Mouse (Mus musculus): ENCODE data around the gene Tsen54. TPM values are rescaled to one million over a fixed set of nuclear protein-coding genes. Genes with fewer than 3 reads are reported as not detected.

Gene Tsen54
- polyA plus RNA-seq (2011; ENCODE audit: insufficient read length, low read depth, missing spikeins) = 10.1 and 12.2 TPM in 2 replicates

GRCm38 (mm10) chr11:115814605-115815450, at the start of gene Tsen54:
Gene Tsen54 (plus strand): TSS chr11:115814724.
- Histone ChIP-seq H3K4me3 (ENCODE audit: insufficient read depth, low read length) (peak within 1 kb of the TSS; percentile 71), H3K27ac (ENCODE audit: insufficient read depth, low read length) (no peak within 1 kb of the TSS), H3K4me1 (ENCODE audit: control insufficient read depth, insufficient read depth, low read length) (peaks cover 2% of the 10 kb centered on the region; the same call in 1 of the 2 replicates)
- peak; percentile 73 for TF ChIP-seq POLR2A (IDR thresholded peaks at IDR 0.05; ENCODE audit: low read depth, low read length)
- no peak for TF ChIP-seq CTCF (IDR thresholded peaks at IDR 0.05; ENCODE audit: borderline replicate concordance, insufficient read depth, low read length)

GRCm38 (mm10) chr11:115765103-115765606, 49.4 kb upstream of the Tsen54 start, which contains the start of gene Tmem94:
Gene Tmem94 (plus strand): TSS chr11:115765433.
- H3K27ac ChIP-seq (ENCODE audit: insufficient read depth, low read length) = peak within 1 kb of the TSS; percentile 63
- peak within 1 kb of the TSS; percentile 80 for H3K4me3 ChIP-seq (ENCODE audit: insufficient read depth, low read length)
- no peaks in the 10 kb centered on the region for H3K4me1 ChIP-seq (ENCODE audit: control insufficient read depth, insufficient read depth, low read length)
- TF ChIP-seq CTCF (IDR thresholded peaks at IDR 0.05; ENCODE audit: borderline replicate concordance, insufficient read depth, low read length) (no peak), POLR2A (IDR thresholded peaks at IDR 0.05; ENCODE audit: low read depth, low read length) (peak; percentile 65)

GRCm38 (mm10) chr11:115765607-115766141, 48.9 kb upstream of the Tsen54 start:
- Histone ChIP-seq H3K4me3 (ENCODE audit: insufficient read depth, low read length) (peak overlapping the region; percentile 80), H3K4me1 (ENCODE audit: control insufficient read depth, insufficient read depth, low read length) (no peaks in the 10 kb centered on the region), H3K27ac (ENCODE audit: insufficient read depth, low read length) (peak overlapping the region; percentile 63)
- TF ChIP-seq CTCF (IDR thresholded peaks at IDR 0.05; ENCODE audit: borderline replicate concordance, insufficient read depth, low read length) (no peak), POLR2A (IDR thresholded peaks at IDR 0.05; ENCODE audit: low read depth, low read length) (peak; percentile 64)

GRCm38 (mm10) chr11:115766356-115766943, 48.1 kb upstream of the Tsen54 start:
- peak overlapping the region; percentile 63 for H3K27ac ChIP-seq (ENCODE audit: insufficient read depth, low read length)
- H3K4me1 ChIP-seq (ENCODE audit: control insufficient read depth, insufficient read depth, low read length) = no peaks in the 10 kb centered on the region
- peak overlapping the region; percentile 80 for H3K4me3 ChIP-seq (ENCODE audit: insufficient read depth, low read length)
- TF ChIP-seq CTCF (IDR thresholded peaks at IDR 0.05; ENCODE audit: borderline replicate concordance, insufficient read depth, low read length) = no peak
- TF ChIP-seq POLR2A (IDR thresholded peaks at IDR 0.05; ENCODE audit: low read depth, low read length) = no peak

- Histone ChIP-seq H3K4me3 (ENCODE audit: insufficient read depth, low read length) (no peak overlapping the region), H3K4me1 (ENCODE audit: control insufficient read depth, insufficient read depth, low read length) (no peaks in the 10 kb centered on the region), H3K27ac (ENCODE audit: insufficient read depth, low read length) (no peak overlapping the region)
- TF ChIP-seq CTCF (IDR thresholded peaks at IDR 0.05; ENCODE audit: borderline replicate concordance, insufficient read depth, low read length) (no peak), POLR2A (IDR thresholded peaks at IDR 0.05; ENCODE audit: low read depth, low read length) (no peak)
Observed at GRCm38 (mm10) chr11:115766981-115767380, 47.5 kb upstream of the Tsen54 start.

GRCm38 (mm10) chr11:115768896-115769295, 45.6 kb upstream of the Tsen54 start:
- TF ChIP-seq POLR2A (IDR thresholded peaks at IDR 0.05; ENCODE audit: low read depth, low read length) = no peak
- no peak for TF ChIP-seq CTCF (IDR thresholded peaks at IDR 0.05; ENCODE audit: borderline replicate concordance, insufficient read depth, low read length)
- H3K27ac ChIP-seq (ENCODE audit: insufficient read depth, low read length) = no peak overlapping the region
- no peaks in the 10 kb centered on the region for H3K4me1 ChIP-seq (ENCODE audit: control insufficient read depth, insufficient read depth, low read length)
- no peak overlapping the region for H3K4me3 ChIP-seq (ENCODE audit: insufficient read depth, low read length)

GRCm38 (mm10) chr11:115774653-115775052, 39.9 kb upstream of the Tsen54 start:
- H3K27ac ChIP-seq (ENCODE audit: insufficient read depth, low read length) = no peak overlapping the region
- no peak overlapping the region for H3K4me3 ChIP-seq (ENCODE audit: insufficient read depth, low read length)
- no peak for TF ChIP-seq CTCF (IDR thresholded peaks at IDR 0.05; ENCODE audit: borderline replicate concordance, insufficient read depth, low read length)
- H3K4me1 ChIP-seq (ENCODE audit: control insufficient read depth, insufficient read depth, low read length) = peaks cover 7% of the 10 kb centered on the region; the same call in 1 of the 2 replicates

- H3K27ac ChIP-seq (ENCODE audit: insufficient read depth, low read length) = no peak overlapping the region
- TF ChIP-seq POLR2A (IDR thresholded peaks at IDR 0.05; ENCODE audit: low read depth, low read length) (no peak), CTCF (IDR thresholded peaks at IDR 0.05; ENCODE audit: borderline replicate concordance, insufficient read depth, low read length) (no peak)
- H3K4me1 ChIP-seq (ENCODE audit: control insufficient read depth, insufficient read depth, low read length) = peaks cover 7% of the 10 kb centered on the region; the same call in 1 of the 2 replicates
- H3K4me3 ChIP-seq (ENCODE audit: insufficient read depth, low read length) = no peak overlapping the region
Observed at GRCm38 (mm10) chr11:115775821-115776665, 38.5 kb upstream of the Tsen54 start.

GRCm38 (mm10) chr11:115776954-115777353, 37.6 kb upstream of the Tsen54 start:
- TF ChIP-seq CTCF (IDR thresholded peaks at IDR 0.05; ENCODE audit: borderline replicate concordance, insufficient read depth, low read length) (no peak), POLR2A (IDR thresholded peaks at IDR 0.05; ENCODE audit: low read depth, low read length) (no peak)
- no peak overlapping the region for H3K4me3 ChIP-seq (ENCODE audit: insufficient read depth, low read length)
- peaks cover 7% of the 10 kb centered on the region; the same call in 1 of the 2 replicates for H3K4me1 ChIP-seq (ENCODE audit: control insufficient read depth, insufficient read depth, low read length)
- H3K27ac ChIP-seq (ENCODE audit: insufficient read depth, low read length) = no peak overlapping the region

All from embryonic fibroblast, embryonic 13.5 days (primary cell).